Mouse (Mus musculus): ENCODE results near the gene Pnpla5.
A peak's percentile ranks its signal among the peaks of the same experiment; 100 is the strongest.

- TF ChIP-seq MAFK (IDR thresholded peaks at IDR 0.05; ENCODE audit: insufficient replicate concordance, low read length) (no peak), POLR2A (IDR thresholded peaks at IDR 0.05; ENCODE audit: low read depth, low read length) (peak; percentile 96), CTCF (conservative IDR thresholded peaks at IDR 0.05 in 1 of 2, IDR thresholded peaks at IDR 0.05 in 1 of 2; ENCODE audit: low read depth in 2 of 2, low read length in 2 of 2) (peak in 1 of 2 experiments; percentile 50; a peak in 2 of 4 replicates), POLR2AphosphoS2 (IDR thresholded peaks at IDR 0.05; ENCODE audit: low read depth, low read length) (no peak), RAD21 (IDR thresholded peaks at IDR 0.05; ENCODE audit: low read depth, low read length) (peak; percentile 29), KAT2A (IDR thresholded peaks at IDR 0.05; ENCODE audit: insufficient replicate concordance, low read length) (no peak), CHD1 (IDR thresholded peaks at IDR 0.05; ENCODE audit: low read depth, low read length) (no peak), ZMIZ1 (IDR thresholded peaks at IDR 0.05; ENCODE audit: low read depth, low read length) (peak; percentile 86), USF1 (IDR thresholded peaks at IDR 0.05; ENCODE audit: low read depth, low read length) (no peak), MAX (IDR thresholded peaks at IDR 0.05; ENCODE audit: low read length) (peak; percentile 37; the same call in 1 of the 2 replicates), SMC3 (IDR thresholded peaks at IDR 0.05; ENCODE audit: low read depth, low read length) (peak; percentile 19; the same call in 1 of the 2 replicates)
Observed at GRCm38 (mm10) chr15:84167600-84167999, 44.6 kb upstream of the Pnpla5 start, which contains the start of gene Pnpla3.
